Mouse (Mus musculus) heart, postnatal 36 days (tissue): ENCODE results near the gene Lrrc28. TPM values are rescaled to one million over a fixed set of nuclear protein-coding genes. Genes with fewer than 3 reads are reported as not detected.
A peak's percentile ranks its signal among the peaks of the same experiment; 100 is the strongest.

Source experiments
- DNase-seq, 2 experiments: peaks; one replicate each; pipeline ENCODE4 v3.0.0; 2021 to 2022
- intact Hi-C: fragments of 180-260 bp; cut with DNase I; formaldehyde crosslinking; loops from one replicate; pipeline ENCODE4 v1.15.1; 2025
- total RNA-seq, 2 experiments: library from RNA; stranded (reverse); gene quantifications; 2 replicates each; pipeline ENCODE4 v1.2.3; 2021

Lrrc28 gene
- 10 to 100 TPM; 16.8 to 17.3 TPM for total RNA-seq

DNA sequence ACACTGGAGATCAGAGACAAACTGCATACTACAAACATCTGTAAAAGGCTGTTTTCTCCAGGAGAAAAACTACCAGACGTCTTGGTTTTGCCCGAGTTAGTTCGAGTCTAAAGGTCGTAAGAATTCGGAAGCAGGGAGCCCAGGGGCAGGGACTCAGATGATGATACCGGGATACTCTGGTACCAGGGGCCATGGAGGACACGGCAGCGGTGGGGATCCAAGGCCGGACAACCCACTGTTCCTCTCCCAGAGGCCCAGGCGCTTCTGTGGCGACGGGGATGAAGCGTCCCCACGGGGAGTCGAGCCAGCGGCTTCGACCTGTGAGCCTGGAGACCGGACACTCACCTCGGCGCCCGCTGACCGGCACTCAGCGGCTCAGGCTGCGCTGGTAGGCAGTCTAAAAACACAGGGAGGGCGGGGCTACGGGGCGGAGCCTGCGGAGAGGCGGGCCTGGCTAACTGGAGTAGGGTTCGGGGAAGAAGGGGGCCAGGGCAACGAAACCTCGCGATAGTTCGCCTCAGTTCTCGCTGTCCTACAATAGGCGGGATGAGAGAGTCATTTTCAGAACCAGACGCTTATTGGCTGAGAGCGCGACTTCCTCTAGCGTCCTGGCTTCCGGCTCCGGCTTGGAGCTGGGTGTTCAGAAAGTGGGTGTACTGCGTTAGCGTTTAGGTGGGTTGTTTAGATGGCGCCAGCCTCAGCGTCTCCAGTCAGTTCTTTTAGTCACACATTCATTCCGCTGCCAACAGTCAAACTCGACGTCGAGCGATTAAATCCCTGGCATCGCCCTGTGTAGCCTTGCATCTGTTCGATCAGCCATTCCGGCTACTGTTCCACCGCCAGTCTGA, at the start of gene Lrrc28:
TSS of gene Lrrc28 (minus strand) at position 436 of the 848 bp plus-strand sequence.
- intact Hi-C loops: loop anchor here (5.0 kb wide), 1 partner anchor 808 kb away; the partner anchor contains the start of gene Adamts17
- DNase-seq: peak; percentile 97 to 98

DNA sequence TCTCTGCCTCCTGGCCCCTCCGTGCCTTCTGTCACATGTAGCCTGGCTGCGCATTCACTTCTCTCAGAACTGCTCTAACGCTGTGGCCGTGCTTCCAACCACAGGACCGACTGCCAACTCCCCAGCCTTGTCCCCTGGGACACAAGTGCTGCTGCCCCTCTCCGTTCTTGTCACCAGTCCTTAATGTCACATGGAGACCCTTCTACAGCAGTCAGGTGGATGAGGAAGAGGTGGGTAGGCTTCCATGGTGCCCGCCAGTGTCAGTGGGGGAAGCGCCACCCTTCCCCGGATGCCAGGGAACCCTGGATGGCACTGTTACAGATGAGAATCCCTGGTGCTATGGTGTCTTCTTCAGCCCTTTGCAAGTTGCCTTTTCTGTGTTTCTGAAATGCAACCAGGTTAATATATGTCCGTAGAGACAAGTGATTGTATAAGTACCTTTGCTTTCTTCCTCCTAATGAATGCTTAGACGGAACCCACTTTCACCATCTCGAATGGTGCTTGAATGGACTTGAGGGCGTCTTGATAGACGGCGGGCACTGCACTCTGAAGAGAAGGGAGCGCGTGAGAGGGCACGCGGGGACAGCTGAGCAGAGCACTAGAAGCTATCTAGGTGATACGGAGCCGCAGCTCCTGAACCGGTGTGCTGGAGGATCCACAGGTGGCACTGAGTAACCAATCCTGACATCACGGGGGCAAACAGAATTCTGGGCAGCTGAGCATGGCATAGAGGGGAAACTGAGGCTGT, 47.9 kb upstream of the Lrrc28 start:
- no peak for DNase-seq
- intact Hi-C loops: no loop called here

DNA sequence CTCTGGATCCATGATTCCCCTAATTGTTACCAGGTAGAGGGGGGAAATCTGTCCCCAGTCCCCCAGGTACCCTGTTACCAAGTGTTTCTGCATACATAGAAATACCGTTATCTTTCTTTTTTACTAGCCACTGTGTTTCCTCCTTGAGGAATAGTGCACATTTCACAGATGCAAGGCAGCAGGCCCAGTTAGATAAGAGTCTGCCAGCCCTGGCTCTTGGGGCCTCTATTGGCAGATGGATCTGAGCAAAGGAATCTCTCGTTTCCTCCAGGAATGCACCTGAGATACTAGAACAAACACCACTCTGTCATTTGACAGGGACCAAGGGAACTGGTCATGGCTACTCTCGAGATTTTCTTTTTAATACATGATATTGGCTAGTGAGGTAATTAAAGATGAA, 47.1 kb upstream of the Lrrc28 start:
- peak; percentile 49 to 71 for DNase-seq
- intact Hi-C loops: no loop called here

DNA sequence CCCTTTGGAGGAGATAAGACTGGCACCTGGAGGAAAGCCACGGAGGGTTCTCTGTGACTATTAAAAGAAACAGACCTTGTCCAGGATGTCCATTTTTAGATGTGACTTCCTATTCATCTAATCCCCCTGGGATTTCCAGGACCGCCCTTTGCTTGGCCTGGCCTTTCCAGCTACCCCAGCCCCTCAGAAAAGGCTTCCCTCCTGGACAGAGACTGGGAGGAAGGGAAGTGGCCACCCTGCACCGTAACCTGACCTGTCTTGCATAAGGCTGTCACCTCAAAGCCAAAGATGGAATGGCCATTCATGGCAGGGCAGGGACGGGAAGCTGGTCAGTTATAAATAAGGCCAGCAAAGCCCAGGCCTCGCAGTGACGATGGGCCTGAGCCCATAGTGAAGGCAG, 46.0 kb upstream of the Lrrc28 start:
- intact Hi-C loops: no loop called here
- peak in 1 of 2 experiments; percentile 21 for DNase-seq

DNA sequence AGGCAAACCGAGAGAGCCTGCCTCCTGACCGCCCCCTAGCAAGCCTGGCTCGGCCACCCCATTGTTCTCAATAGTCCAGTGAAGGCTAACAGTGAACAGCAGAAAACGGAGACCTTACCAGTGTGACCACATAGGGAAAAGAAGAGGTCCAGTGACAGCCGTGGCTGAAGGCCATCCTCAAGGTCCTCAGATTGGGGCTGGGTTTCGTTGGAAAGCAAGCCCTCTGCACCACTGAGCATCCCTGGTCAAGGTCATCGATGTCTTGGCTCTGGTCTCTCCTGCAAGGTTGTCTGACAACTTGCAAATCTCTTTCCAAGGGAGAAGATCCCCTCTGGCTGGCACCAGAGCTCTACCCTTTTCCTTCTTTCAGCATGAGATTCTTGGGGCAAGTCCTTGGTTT, 44.7 kb upstream of the Lrrc28 start:
- intact Hi-C loops: no loop called here
- DNase-seq: no peak

DNA sequence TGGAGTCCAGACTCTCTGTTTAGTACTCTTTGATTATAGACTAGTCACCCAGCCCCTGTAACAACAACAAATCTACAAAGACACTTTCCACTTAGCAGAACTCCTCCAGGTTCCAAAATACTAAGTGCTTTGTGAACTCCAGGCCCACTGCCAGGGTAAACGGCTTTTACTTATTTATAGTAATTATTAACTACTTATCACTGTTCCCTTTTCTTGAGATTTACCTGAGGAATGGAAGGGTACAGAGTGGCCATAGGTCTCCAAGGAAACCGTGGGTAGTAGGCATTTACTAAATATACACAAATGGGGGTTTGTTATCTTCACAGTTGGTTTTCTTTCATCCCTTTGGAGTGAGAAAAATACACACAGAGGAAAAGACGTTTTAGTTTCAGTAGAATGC, 43.2 kb upstream of the Lrrc28 start:
- intact Hi-C loops: no loop called here
- DNase-seq: no peak

DNA sequence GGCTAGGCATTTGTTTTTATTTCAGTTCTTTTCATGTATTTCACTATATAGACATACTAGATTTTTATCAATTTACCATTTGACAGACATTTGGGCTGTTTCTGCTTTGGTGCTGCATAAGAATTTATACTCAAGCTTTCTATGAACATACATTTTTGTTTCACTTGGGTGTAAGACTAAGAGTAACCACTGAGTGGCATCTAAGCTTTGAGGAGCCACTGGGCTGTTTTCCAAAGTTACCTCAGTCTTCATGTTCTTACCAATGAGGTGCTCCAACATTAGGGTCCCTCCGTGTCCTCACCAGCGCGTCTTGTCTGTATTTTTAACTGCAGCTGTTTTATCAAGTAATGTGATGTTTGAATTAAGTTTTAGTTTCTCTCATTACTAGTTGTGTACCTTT, 41.5 kb upstream of the Lrrc28 start:
- DNase-seq: no peak
- intact Hi-C loops: no loop called here

DNA sequence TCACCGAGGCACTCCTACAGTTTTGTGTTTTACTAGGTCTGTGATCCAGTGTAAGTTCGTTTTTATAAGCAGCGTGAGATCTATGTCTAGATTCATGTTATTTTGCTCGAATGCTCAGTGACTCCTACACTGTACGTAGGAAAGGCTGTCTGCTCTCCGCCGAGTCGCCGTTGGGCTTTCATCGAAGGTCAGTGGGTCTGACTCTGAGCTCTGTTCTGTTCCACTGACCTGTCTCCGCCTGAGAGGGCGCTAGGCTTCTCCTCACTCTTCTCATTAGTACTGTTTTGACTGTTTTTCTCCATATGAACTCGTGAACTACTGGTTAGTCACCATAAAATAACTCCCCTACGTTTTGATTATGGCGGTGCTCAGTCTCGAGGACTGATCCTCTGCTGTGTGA, 37.9 kb upstream of the Lrrc28 start:
- no peak for DNase-seq
- intact Hi-C loops: no loop called here

DNA sequence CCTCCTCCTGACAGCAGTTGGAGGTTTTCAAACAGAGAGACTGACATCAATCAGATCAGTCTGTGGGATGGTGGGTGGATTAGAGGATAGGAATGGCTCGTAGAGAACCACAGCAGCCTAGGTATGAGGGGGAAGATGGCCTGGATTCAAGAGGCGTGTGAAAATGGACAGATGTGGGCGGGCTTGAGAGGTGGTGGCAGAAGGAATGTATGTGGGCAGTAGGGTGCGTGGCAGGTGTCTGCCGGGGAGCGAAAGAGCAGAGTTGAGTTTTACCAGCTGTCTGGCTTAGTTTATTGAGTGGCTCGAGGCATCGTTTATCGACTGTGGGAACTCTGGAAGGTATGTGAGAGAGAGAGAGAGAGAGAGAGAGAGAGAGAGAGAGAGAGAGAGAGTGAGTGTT, 36.0 kb upstream of the Lrrc28 start:
- DNase-seq: no peak
- intact Hi-C loops: no loop called here

DNA sequence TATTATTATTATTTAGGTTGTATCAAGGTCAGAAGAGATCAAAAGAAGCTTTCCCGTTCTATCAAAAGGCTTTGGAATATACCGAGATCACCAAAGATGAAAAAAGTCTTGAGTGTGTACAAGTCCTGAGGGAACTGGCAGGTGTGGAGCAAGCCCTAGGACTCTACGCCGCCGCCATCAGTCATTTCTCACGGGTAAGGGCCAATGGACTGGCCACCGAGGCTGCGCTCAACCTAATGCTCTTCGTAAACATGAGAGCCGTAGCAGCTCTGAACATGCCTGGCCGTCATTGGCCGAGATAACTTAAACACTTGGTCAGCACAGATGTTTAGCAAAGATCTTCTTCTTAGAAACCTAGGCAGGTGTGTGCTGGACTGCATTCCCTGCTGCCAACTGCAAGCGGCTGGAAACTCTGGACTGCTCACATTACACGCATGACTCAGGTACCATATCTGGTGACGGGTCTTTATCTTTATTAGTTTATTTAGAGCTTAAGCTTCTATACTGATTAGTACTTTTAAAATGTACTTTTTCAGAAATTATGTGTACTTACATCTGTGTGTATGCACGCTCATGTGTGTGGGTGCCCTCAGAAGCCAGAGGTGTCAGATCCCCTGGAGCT, 33.9 kb upstream of the Lrrc28 start:
- no peak for DNase-seq
- intact Hi-C loops: loop anchor here (10.0 kb wide), 1 partner anchor 276 kb away; the partner anchor contains the start of gene Igf1r

DNA sequence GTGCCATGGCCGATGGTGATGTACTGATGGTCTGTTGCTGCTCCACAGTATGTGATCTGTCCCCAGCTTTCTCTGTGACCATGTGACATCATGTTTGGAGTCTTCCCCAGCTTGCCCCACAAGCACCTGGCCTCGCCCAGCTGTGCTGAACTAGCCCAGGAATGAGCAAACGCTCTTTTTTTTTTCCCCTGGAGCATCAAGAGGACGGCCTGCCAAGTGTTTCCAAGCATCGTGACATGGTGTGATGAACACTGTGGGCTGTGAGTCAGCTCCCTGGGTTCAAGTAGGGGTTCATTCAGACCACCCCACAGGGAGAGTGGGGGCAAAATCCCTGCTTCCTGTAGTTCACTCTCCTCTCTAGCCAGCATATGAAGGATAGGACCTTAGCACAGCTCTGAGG, 28.6 kb upstream of the Lrrc28 start:
- no peak for DNase-seq
- intact Hi-C loops: loop anchor here (1.0 to 10.0 kb wide), 3 partner anchors 30 to 629 kb away; partner anchors contain the start of gene Igf1r

DNA sequence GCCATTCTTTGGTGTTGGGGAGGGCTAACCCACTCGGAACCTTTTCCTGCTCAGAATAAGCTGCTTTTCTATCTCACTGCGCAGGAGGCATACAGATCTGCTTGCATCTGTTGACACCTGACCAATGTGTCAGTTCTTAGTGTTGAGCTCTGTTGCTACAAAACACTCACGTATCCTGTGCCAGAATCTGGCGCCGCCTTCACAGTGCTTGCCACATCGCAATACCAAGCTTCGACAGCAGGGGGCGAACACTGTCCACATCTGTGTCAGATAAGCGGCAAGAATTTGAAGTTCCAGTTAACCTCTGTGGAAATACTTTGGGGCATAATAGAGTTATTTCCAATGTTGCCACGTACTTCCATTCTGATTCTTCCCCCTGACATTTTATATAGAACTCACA, 27.6 kb upstream of the Lrrc28 start:
- intact Hi-C loops: loop anchor here (1.0 to 10.0 kb wide), 3 partner anchors 87 to 630 kb away; partner anchors contain the start of genes Igf1r and Synm
- DNase-seq: peak; percentile 98 to 100

DNA sequence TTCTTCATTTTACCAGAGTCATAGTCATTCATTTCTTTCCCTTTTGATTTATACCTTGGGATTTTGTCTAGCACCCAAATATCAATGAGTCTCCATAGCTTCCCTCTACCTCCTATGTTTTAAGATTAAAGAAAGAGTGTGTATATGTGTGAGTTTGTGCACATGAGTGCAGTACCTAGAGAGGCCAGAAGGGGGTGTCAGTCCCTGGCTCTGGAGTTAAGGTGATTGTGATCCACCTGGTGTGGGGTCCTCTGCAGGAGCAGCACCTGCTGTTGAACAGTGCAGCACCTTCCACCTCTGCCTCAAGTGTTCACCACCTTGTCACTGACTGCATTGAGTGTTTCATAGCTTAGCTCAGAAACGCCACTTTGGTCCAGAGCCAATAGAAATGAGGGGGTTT, 25.9 kb upstream of the Lrrc28 start:
- intact Hi-C loops: loop anchor here (5.0 to 10.0 kb wide), 2 partner anchors 284 to 631 kb away; partner anchors contain the start of gene Igf1r
- no peak for DNase-seq

DNA sequence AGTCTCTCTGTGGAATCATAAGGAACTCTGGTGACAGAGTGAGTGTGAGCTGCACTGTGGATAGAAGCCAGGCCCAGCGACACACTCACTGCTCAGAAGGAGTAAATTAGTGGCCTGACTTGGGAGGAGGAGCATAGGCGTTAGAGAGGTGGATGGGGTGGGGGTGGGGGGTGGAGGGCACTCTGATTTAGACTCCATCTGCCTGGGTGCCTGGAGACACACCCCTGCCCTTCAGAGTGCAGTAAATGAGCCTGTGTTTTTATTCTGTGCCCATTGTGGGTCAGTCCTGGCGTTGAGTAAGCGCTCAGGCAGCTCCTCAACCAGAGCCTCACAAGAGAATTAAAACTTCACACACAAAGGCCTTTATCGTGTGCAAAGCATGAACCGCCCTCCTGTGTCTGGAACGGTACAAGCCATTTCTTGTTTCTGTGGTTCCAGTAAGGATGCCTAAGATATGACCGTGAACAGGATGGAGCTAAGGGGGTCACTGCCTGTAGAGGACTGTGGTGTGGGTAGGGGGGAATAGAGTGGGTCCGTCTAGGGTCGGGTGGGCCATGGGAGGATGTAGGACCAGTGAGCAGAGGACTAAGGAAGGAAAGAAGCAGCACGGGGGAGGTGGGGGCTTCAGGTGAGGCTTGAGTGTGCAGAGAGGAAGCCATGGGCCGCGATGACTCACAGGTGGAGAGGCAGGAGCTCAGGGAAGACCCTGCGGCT, 19.1 kb upstream of the Lrrc28 start:
- no peak for DNase-seq
- intact Hi-C loops: no loop called here

DNA sequence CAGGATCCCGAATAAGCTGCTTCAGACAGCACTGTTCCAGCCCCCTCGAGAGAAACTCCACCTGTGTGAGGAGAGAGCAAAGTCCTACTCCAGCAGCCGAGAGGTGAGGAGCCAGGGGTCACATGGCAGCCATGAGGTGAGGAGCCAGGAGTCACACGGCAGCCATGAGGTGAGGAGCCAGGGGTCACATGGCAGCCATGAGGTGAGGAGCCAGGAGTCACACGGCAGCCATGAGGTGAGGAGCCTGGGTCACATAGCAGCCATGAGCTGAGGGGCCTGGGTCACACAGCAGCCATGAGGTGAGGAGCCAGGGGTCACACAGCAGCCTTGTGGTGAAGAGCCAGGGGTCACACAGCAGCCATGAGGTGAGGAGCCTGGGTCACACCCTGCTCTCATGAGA, 17.4 kb upstream of the Lrrc28 start:
- intact Hi-C loops: no loop called here
- no peak for DNase-seq

DNA sequence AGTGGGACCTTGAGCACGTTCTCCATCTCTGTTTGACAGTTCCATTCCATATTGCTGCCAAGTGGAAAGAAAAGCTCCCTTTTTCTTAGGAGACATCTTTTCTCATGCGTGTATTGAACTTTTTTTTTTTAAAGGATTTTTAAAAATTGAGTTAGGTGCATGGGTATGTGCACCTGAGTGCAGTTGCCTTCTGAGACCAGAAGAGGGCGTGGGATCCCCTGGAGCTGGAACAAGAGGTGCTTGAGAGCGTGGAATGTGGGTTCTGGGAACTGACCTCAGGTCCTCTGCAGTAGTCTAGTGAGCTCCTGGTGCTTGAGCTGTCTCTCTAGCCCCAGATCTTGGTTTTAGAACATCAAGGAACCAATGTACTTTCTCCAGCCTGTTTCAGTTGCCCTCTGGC, 13.0 kb upstream of the Lrrc28 start:
- no peak for DNase-seq
- intact Hi-C loops: no loop called here

DNA sequence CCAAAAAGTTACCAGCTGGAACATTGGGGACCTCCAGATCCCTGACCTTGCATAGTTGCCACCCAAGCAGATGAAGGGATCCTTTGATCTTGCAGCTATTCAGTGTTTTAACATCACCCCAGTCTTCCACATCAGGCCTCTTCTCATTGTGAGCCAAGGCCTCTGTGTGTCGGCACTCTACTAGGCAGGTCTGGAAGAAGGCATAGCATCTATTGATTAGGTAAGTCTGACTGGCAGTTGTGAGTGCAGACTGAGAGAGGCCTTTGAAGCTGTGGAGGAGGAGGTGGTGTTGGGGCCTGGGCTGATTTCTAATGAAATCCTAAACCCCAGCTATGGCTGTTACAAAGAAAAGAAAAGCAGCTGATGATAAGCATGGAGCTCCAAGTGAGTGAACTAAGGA, 10.1 kb upstream of the Lrrc28 start:
- intact Hi-C loops: no loop called here
- no peak for DNase-seq

DNA sequence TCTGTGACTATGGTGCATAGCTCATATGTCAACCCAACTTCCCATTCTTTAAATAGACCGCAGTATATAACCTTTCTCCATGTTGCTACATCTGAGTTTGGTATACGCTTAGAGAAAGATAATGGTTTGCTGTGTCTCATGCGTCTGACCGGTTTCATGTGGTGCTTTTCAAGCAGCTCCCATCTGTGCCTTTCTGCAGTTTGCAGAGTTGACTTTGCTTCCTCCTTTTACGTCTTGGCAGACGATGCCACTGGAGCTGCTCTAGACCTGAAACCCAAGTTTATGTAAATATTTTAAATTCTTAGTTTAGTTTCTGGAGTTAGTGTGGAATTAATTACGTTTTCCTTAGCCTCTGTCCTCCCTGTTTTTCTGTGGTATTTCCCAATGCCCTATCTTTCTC, 9.6 kb upstream of the Lrrc28 start:
- intact Hi-C loops: no loop called here
- no peak for DNase-seq

DNA sequence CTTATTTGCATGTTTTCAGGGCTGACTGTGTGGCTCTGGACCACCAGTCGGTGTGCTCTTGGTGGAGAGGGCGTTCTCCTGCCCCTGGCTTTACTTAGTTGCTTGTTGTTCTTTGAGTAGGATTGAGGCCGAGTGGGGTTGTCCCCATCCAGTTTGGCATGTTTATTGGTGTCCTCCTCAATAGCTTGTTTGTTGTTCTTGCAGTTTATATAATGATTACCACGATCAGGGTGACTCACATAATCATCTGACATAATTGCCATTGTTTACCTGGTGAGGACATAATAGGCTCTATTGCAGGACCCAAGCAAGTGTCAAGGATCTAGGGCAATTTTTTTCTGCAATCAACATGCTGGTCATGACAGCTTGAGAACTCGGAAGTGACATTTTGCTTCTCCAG, 7.1 kb upstream of the Lrrc28 start:
- no peak for DNase-seq
- intact Hi-C loops: no loop called here

DNA sequence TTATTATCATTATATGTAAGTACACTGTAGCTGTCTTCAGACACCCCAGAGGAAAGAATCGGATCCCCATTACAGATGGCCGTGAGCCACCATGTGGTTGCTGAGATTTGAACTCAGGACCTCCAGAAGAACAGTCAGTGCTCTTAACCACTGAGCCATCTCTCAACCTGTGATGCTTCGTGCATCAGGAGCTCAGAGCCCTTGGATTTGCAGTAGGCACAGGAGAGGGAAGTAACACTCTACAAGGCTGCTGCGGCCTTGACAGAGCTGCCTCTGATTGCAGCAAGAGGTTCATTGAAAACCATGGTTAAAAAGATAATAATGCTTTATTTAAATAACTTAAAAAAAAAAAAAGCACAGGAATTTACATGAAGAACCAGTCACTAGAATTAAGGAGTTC, 3.3 kb upstream of the Lrrc28 start:
- intact Hi-C loops: loop anchor here (5.0 kb wide), 1 partner anchor 811 kb away; the partner anchor contains the start of gene Adamts17
- DNase-seq: no peak
